Mouse (Mus musculus) c-Kit-negative CD71-positive TER-119-positive erythroid progenitor cells, embryonic 14.5 days (primary cell): ENCODE results near the gene Arhgap17.

Experiments used
- DNase-seq: peaks from one replicate; pipeline ENCODE4 v3.0.0-alpha.2; 2013; ENCODE audit warnings: low read depth, low spot score

Gene Arhgap17

DNA sequence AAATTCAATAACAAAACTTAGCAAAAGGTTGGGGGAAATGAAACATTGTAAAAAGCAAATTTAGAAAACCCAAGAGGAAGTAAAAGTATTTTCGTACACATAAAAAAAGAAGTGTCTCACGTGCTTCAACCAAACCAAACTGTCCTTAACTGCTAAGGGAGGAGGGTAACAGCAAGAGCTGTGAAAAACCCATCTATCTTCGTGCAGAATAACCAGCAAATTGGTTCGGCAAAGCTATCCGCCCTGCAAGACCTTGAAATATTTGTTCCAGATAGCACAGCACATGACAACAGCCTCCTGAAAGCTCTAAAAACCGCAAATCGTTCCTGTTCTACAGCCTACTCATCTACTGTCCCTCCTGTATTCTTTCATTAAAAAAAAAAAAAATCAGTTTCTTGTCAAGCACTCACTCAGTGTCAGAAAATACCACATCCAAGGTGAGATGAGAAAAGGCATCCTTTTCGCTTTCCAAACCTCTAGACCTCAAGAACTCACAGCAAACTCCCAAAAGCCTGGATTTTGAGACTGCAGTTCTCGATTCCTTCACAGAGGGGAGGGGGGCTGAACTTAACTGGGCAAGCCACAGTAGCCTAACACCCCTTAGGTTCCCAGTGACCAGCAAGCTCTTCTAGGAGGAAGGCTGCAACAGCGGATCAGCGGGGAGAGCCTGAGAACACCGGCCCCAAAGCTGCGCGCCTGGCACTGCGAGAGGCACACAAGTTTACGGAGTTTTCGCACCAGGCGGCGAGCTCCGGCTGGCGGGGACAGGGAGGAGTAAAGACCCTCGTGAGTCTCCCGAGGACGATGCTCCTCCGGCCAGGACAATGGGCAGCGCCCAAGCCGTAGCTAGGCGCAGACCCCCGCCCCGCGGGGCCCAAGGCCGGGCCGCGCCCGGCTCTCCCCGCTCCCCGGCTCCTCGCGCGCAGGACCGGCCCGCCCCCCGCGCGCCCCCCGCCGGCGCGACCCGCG, 653 bp downstream of the Arhgap17 start:
- DNase-seq: peak; percentile 24

GRCm38 (mm10) chr7:123368187-123368586, 1.5 kb downstream of the Arhgap17 start:
- DNase-seq: no peak

GRCm38 (mm10) chr7:123367218-123368150, 2.2 kb downstream of the Arhgap17 start:
- DNase-seq: no peak

- no peak for DNase-seq
Measured at GRCm38 (mm10) chr7:123366806-123367205, 2.9 kb downstream of the Arhgap17 start.

- no peak for DNase-seq
Measured at GRCm38 (mm10) chr7:123365876-123366741, 3.6 kb downstream of the Arhgap17 start.

DNA sequence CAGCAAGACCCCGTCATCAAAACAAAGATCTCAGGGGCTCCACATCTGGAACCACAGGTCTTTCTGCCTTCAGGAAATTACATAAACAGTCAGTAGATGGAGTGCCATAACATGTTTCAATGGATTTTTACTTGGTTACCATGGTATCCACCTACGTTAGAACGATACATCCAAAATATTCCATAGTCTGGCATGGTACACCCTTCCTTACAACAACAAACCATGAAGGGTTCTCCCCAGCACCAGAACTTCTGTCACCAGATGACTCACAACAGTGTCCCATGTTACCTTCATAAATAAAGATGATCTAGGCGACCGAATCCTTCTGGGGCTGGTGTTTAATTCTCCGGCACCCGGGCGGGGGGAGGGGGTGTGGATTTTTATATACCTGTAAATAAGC, 5.7 kb downstream of the Arhgap17 start:
- DNase-seq: no peak

GRCm38 (mm10) chr7:123362806-123363205, 6.9 kb downstream of the Arhgap17 start:
- no peak for DNase-seq

GRCm38 (mm10) chr7:123361229-123361980, 8.3 kb downstream of the Arhgap17 start:
- no peak for DNase-seq

- no peak for DNase-seq
Measured at GRCm38 (mm10) chr7:123360185-123360584, 9.5 kb downstream of the Arhgap17 start.

GRCm38 (mm10) chr7:123359101-123359500, 10.6 kb downstream of the Arhgap17 start:
- DNase-seq: no peak

DNA sequence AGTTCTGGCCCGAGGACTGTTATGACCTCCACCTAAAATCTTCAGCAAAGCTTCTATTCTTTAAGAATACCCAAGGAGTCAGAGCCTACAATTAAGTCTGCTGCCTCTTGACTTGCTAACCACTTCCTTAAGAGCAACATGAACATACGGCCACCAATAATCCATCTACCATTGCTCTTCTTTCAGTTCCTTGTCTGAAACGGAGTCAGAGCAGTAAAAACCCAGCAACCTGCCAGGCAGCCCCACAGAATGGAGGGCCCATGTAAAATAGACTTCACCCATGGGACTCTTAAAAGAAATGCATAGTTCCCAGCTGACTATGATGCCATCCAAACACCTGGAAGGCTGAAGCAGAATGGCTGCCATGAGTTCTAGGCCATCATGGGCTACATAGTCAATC, 13.6 kb downstream of the Arhgap17 start:
- no peak for DNase-seq

GRCm38 (mm10) chr7:123354851-123355250, 14.9 kb downstream of the Arhgap17 start:
- DNase-seq: no peak

GRCm38 (mm10) chr7:123354392-123354791, 15.3 kb downstream of the Arhgap17 start:
- DNase-seq: no peak

DNA sequence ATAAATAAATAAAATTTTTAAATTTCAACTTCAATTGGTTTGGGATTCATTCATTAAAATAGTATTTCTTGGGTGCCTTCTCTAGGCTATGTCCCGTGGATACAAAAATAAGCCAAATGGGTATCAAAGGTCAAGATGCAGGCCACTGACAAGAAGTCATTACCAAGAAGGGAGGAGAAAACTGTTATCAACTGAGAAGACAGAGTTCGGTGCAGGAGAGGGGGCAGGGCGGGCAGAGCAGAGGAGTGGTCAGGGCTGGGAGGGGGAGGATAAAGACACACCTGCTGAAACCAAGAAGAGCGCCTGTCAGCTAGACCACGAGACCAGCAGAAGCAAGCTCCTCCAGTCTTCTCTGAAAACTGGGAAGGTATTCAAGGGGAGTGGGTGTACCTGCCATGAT, 15.8 kb downstream of the Arhgap17 start:
- no peak for DNase-seq

DNA sequence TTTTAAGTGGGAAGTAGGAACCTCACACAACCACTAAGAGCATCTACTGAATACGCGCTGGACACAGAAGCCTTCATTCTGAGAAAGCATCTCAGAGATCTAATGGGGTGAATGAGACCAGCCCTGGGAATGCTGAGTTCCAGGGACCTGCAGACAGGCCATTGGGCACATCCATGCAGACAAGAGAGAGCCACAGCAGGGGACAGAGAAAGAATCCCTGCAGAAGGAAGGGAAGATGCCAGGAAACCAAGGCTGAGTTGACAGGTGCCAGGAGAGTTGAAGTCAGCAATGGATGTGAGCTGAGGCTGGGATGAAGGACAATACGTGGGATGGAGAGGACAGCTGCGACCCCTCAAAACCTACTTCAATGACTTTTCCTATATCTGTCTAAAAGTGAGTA, 16.6 kb downstream of the Arhgap17 start:
- no peak for DNase-seq

DNA sequence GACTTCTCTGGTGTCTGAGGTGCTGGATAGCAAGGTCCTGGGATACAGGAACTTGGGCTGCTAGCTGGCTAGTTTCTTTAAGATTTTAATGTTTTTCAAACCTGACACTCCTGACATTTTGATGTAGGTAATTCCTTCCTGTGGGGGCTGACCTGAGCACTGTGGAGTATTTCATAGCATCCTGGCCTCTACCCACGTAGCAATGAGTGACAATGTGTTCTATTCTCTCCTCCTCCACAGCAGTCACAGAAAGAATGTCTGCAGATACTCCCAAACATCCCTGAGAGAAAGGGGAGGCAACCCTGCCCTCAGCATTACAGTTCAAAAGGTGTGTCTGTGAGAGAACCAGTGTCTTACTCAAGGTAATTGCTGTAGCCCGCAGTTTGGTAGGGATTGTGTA, 19.5 kb downstream of the Arhgap17 start:
- no peak for DNase-seq

GRCm38 (mm10) chr7:123349813-123350212, 19.9 kb downstream of the Arhgap17 start:
- DNase-seq: no peak

DNA sequence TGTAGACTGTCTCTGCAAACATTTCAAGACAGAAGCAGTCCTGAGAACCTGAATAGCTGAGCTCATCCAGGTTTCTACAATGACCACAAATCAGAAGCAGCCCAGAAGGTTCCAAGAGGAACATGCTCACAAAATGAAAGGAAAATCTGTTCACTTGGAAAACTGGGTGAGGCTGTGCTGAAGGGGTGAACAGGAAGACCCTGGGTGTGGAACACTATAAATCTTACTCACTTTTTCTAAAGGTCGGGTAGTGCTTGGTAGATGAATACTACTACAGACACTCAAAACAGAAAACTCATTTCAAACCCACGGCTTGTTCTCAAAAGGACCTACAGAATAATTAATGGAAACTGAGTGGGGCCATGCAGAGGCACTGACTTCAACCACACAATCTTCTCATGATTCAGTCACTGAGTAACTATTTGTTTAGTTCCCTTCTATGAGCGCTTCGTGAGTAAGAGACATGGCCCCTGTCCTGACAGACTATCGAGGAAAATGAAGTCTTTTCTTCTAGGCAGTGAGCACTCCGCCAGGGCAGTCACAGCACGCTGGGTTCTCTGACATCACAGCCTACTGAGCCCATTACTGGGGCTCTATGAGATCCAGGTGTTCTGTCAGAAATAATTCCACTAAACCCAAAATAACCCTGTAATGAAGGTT, 23.0 kb downstream of the Arhgap17 start:
- DNase-seq: no peak

- DNase-seq: no peak
Measured at GRCm38 (mm10) chr7:123345041-123345544, 24.6 kb downstream of the Arhgap17 start.
